Mouse (Mus musculus): ENCODE measurements around the gene Stt3b. TPM values are rescaled to one million over a fixed set of nuclear protein-coding genes. Genes with fewer than 3 reads are reported as not detected.
A peak's percentile ranks its signal among the peaks of the same experiment; 100 is the strongest.

The Stt3b gene
- polyA plus RNA-seq, 1 experiment from 2014 or later, result 83.6 TPM

- H3K9me3 ChIP-seq (replicated peaks; ENCODE audit: control insufficient read depth, low read length), result no peaks in the 10 kb centered on the region
Measured at GRCm38 (mm10) chr9:115322385-115322784, 12.2 kb upstream of the Stt3b start.

GRCm38 (mm10) chr9:115321052-115321451, 10.8 kb upstream of the Stt3b start:
- Histone ChIP-seq H3K4me3 (replicated peaks; ENCODE audit: low read length) (no peak overlapping the region), H3K9me3 (replicated peaks; ENCODE audit: control insufficient read depth, low read length) (0 out of 2 replicates have a peak, but pooled peaks cover 9% of the 10 kb centered on the region), H3K4me1 (ENCODE audit: control insufficient read depth, insufficient read depth, low read length) (no peaks in the 10 kb centered on the region), H3K36me3 (ENCODE audit: control insufficient read depth, insufficient read depth, low read length) (no peaks in the 10 kb centered on the region), H3K4me2 (ENCODE audit: low read depth, low read length) (no peak overlapping the region), H3K27me3 (ENCODE audit: control insufficient read depth, insufficient read depth, low read length) (no peaks in the 10 kb centered on the region), H3K9ac (ENCODE audit: low read length) (no peak overlapping the region), H3K27ac (ENCODE audit: low read length) (no peak overlapping the region)
- ATAC-seq (ENCODE audit: insufficient read depth, low FRiP score), result no peak
- WGBS, result 72% methylated on average over 6 of the region's 6 CpGs

More at GRCm38 (mm10) chr9:115322385-115322784, 12.2 kb upstream of the Stt3b start:
- Histone ChIP-seq H3K27ac (ENCODE audit: low read length) (no peak overlapping the region), H3K4me2 (ENCODE audit: low read depth, low read length) (no peak overlapping the region), H3K27me3 (ENCODE audit: control insufficient read depth, insufficient read depth, low read length) (no peaks in the 10 kb centered on the region), H3K4me1 (ENCODE audit: control insufficient read depth, insufficient read depth, low read length) (no peaks in the 10 kb centered on the region), H3K9ac (ENCODE audit: low read length) (no peak overlapping the region), H3K4me3 (replicated peaks; ENCODE audit: low read length) (no peak overlapping the region), H3K36me3 (ENCODE audit: control insufficient read depth, insufficient read depth, low read length) (no peaks in the 10 kb centered on the region)
- no peak for ATAC-seq (ENCODE audit: insufficient read depth, low FRiP score)
- 87% methylated on average over 6 of the region's 6 CpGs for WGBS

- Histone ChIP-seq H3K36me3 (ENCODE audit: control insufficient read depth, insufficient read depth, low read length) (no peaks in the 10 kb centered on the region), H3K4me3 (replicated peaks; ENCODE audit: low read length) (no peak overlapping the region), H3K4me2 (ENCODE audit: low read depth, low read length) (no peak overlapping the region), H3K4me1 (ENCODE audit: control insufficient read depth, insufficient read depth, low read length) (no peaks in the 10 kb centered on the region), H3K9ac (ENCODE audit: low read length) (no peak overlapping the region), H3K27me3 (ENCODE audit: control insufficient read depth, insufficient read depth, low read length) (no peaks in the 10 kb centered on the region), H3K9me3 (replicated peaks; ENCODE audit: control insufficient read depth, low read length) (0 out of 2 replicates have a peak, but pooled peaks cover 9% of the 10 kb centered on the region), H3K27ac (ENCODE audit: low read length) (no peak overlapping the region)
- 70% methylated on average over 4 of the region's 4 CpGs for WGBS
- ATAC-seq (ENCODE audit: insufficient read depth, low FRiP score), result no peak
Measured at GRCm38 (mm10) chr9:115320156-115320555, 9.9 kb upstream of the Stt3b start.

GRCm38 (mm10) chr9:115318621-115319375, 8.6 kb upstream of the Stt3b start:
- 0 out of 2 replicates have a peak, but pooled peaks cover 9% of the 10 kb centered on the region for H3K9me3 ChIP-seq (replicated peaks; ENCODE audit: control insufficient read depth, low read length)
- no peak overlapping the region for H3K9ac ChIP-seq (ENCODE audit: low read length)
- no peak overlapping the region for H3K4me3 ChIP-seq (replicated peaks; ENCODE audit: low read length)
- H3K4me2 ChIP-seq (ENCODE audit: low read depth, low read length), result no peak overlapping the region
- no peaks in the 10 kb centered on the region for H3K4me1 ChIP-seq (ENCODE audit: control insufficient read depth, insufficient read depth, low read length)
- H3K27ac ChIP-seq (ENCODE audit: low read length), result no peak overlapping the region
- no peaks in the 10 kb centered on the region for H3K36me3 ChIP-seq (ENCODE audit: control insufficient read depth, insufficient read depth, low read length)
- no peak for ATAC-seq (ENCODE audit: insufficient read depth, low FRiP score)
- H3K27me3 ChIP-seq (ENCODE audit: control insufficient read depth, insufficient read depth, low read length), result no peaks in the 10 kb centered on the region
- 77% methylated on average over 6 of the region's 6 CpGs for WGBS

- WGBS, result 95% methylated on average over 5 of the region's 5 CpGs
- ATAC-seq (ENCODE audit: insufficient read depth, low FRiP score), result no peak
- no peak overlapping the region for H3K4me2 ChIP-seq (ENCODE audit: low read depth, low read length)
- no peaks in the 10 kb centered on the region for H3K4me1 ChIP-seq (ENCODE audit: control insufficient read depth, insufficient read depth, low read length)
- no peaks in the 10 kb centered on the region for H3K27me3 ChIP-seq (ENCODE audit: control insufficient read depth, insufficient read depth, low read length)
- H3K27ac ChIP-seq (ENCODE audit: low read length), result no peak overlapping the region
- no peak overlapping the region for H3K9ac ChIP-seq (ENCODE audit: low read length)
- H3K36me3 ChIP-seq (ENCODE audit: control insufficient read depth, insufficient read depth, low read length), result no peaks in the 10 kb centered on the region
- no peak overlapping the region for H3K4me3 ChIP-seq (replicated peaks; ENCODE audit: low read length)
- 0 out of 2 replicates have a peak, but pooled peaks cover 9% of the 10 kb centered on the region for H3K9me3 ChIP-seq (replicated peaks; ENCODE audit: control insufficient read depth, low read length)
Measured at GRCm38 (mm10) chr9:115317049-115317448, 6.8 kb upstream of the Stt3b start.

GRCm38 (mm10) chr9:115314556-115314955, 4.3 kb upstream of the Stt3b start:
- no peaks in the 10 kb centered on the region for H3K36me3 ChIP-seq (ENCODE audit: control insufficient read depth, insufficient read depth, low read length)
- 0 out of 2 replicates have a peak, but pooled peaks cover 2% of the 10 kb centered on the region for H3K4me1 ChIP-seq (ENCODE audit: control insufficient read depth, insufficient read depth, low read length)
- 10% methylated on average over 10 of the region's 10 CpGs for WGBS
- no peaks in the 10 kb centered on the region for H3K27me3 ChIP-seq (ENCODE audit: control insufficient read depth, insufficient read depth, low read length)
- H3K9me3 ChIP-seq (replicated peaks; ENCODE audit: control insufficient read depth, low read length), result 0 out of 2 replicates have a peak, but pooled peaks cover 9% of the 10 kb centered on the region
- H3K9ac ChIP-seq (ENCODE audit: low read length), result no peak overlapping the region
- H3K4me2 ChIP-seq (ENCODE audit: low read depth, low read length), result peak overlapping the region; percentile 41
- peak overlapping the region; percentile 16; the same call in 1 of the 2 replicates for H3K4me3 ChIP-seq (replicated peaks; ENCODE audit: low read length)
- H3K27ac ChIP-seq (ENCODE audit: low read length), result no peak overlapping the region
- no peak for ATAC-seq (ENCODE audit: insufficient read depth, low FRiP score)

- ATAC-seq (ENCODE audit: insufficient read depth, low FRiP score), result no peak
- H3K9me3 ChIP-seq (replicated peaks; ENCODE audit: control insufficient read depth, low read length), result 0 out of 2 replicates have a peak, but pooled peaks cover 9% of the 10 kb centered on the region
- WGBS, result 79% methylated on average over 5 of the region's 5 CpGs
Measured at GRCm38 (mm10) chr9:115313830-115314229, 3.6 kb upstream of the Stt3b start.

GRCm38 (mm10) chr9:115311223-115311520, 951 bp upstream of the Stt3b start:
- H3K4me1 ChIP-seq (ENCODE audit: control insufficient read depth, insufficient read depth, low read length), result peaks cover 12% of the 10 kb centered on the region
- peak overlapping the region; percentile 89 for H3K9ac ChIP-seq (ENCODE audit: low read length)
- peak overlapping the region; percentile 63 for H3K4me3 ChIP-seq (replicated peaks; ENCODE audit: low read length)
- H3K36me3 ChIP-seq (ENCODE audit: control insufficient read depth, insufficient read depth, low read length), result no peaks in the 10 kb centered on the region
- H3K9me3 ChIP-seq (replicated peaks; ENCODE audit: control insufficient read depth, low read length), result no peaks in the 10 kb centered on the region
- no peak for ATAC-seq (ENCODE audit: insufficient read depth, low FRiP score)
- H3K4me2 ChIP-seq (ENCODE audit: low read depth, low read length), result peak overlapping the region; percentile 67
- 6% methylated on average over 5 of the region's 5 CpGs for WGBS
- H3K27me3 ChIP-seq (ENCODE audit: control insufficient read depth, insufficient read depth, low read length), result no peaks in the 10 kb centered on the region
- peak overlapping the region; percentile 99 for H3K27ac ChIP-seq (ENCODE audit: low read length)

More at GRCm38 (mm10) chr9:115313830-115314229, 3.6 kb upstream of the Stt3b start:
- Histone ChIP-seq H3K27ac (ENCODE audit: low read length) (no peak overlapping the region), H3K36me3 (ENCODE audit: control insufficient read depth, insufficient read depth, low read length) (no peaks in the 10 kb centered on the region), H3K27me3 (ENCODE audit: control insufficient read depth, insufficient read depth, low read length) (no peaks in the 10 kb centered on the region), H3K4me3 (replicated peaks; ENCODE audit: low read length) (no peak overlapping the region), H3K4me1 (ENCODE audit: control insufficient read depth, insufficient read depth, low read length) (0 out of 2 replicates have a peak, but pooled peaks cover 2% of the 10 kb centered on the region), H3K9ac (ENCODE audit: low read length) (no peak overlapping the region), H3K4me2 (ENCODE audit: low read depth, low read length) (no peak overlapping the region)

GRCm38 (mm10) chr9:115309977-115310345, 260 bp downstream of the Stt3b start:
- Histone ChIP-seq H3K9me3 (replicated peaks; ENCODE audit: control insufficient read depth, low read length) (no peaks in the 10 kb centered on the region), H3K4me1 (ENCODE audit: control insufficient read depth, insufficient read depth, low read length) (peaks cover 18% of the 10 kb centered on the region), H3K9ac (ENCODE audit: low read length) (peak overlapping the region; percentile 99), H3K4me3 (replicated peaks; ENCODE audit: low read length) (peak overlapping the region; percentile 99), H3K27ac (ENCODE audit: low read length) (peak overlapping the region; percentile 98), H3K27me3 (ENCODE audit: control insufficient read depth, insufficient read depth, low read length) (no peaks in the 10 kb centered on the region), H3K4me2 (ENCODE audit: low read depth, low read length) (peak overlapping the region; percentile 76), H3K36me3 (ENCODE audit: control insufficient read depth, insufficient read depth, low read length) (no peaks in the 10 kb centered on the region)
- under 1% methylated on average over 31 of the region's 42 CpGs for WGBS
- peak; percentile 87 for ATAC-seq (ENCODE audit: insufficient read depth, low FRiP score)
